Mouse (Mus musculus) liver, embryonic 14.5 days (tissue): Measurements from ENCODE around the gene Ifitm6. TPM values are rescaled to one million over a fixed set of nuclear protein-coding genes. Genes with fewer than 3 reads are reported as not detected.

Experiments
- ATAC-seq: fragments of 200-750 bp; cut with Nextera tagmentation; 2 replicates; pipeline ENCODE4 v1.8.0; 2017; ENCODE audit warnings: moderate number of reproducible peaks, mild to moderate bottlenecking, moderate library complexity; ENCODE audit not compliant: insufficient read depth
- DNase-seq, 3 experiments: peaks; one replicate each; pipeline ENCODE4 v3.0.0-alpha.2; 2012 to 2013; ENCODE audit warnings: low read depth in 3 of 3, low spot score in 3 of 3
- H3K27ac ChIP-seq: fragments of 300-500 bp; sonication (generic); 2 replicates; pipeline ENCODE4 v1.5.1; 2014; ENCODE audit warnings: moderate library complexity, mild to moderate bottlenecking, control low read depth, inconsistent platforms
- H3K27me3 ChIP-seq: fragments of 300-500 bp; sonication (generic); 2 replicates; pipeline ENCODE4 v1.6.1; 2014; ENCODE audit warnings: mild to moderate bottlenecking, low read length, moderate library complexity; ENCODE audit not compliant: control insufficient read depth, insufficient read depth
- H3K36me3 ChIP-seq: fragments of 300-500 bp; sonication (generic); replicated peaks from 2 replicates; pipeline ENCODE4 v1.6.1; 2014; ENCODE audit warnings: low read depth; ENCODE audit not compliant: control insufficient read depth, insufficient read depth
- H3K4me1 ChIP-seq, 2 experiments: fragments of 200-500 bp in 1 of 2; fragments of 300-500 bp in 1 of 2; sonication (generic) in 1 of 2; replicated peaks; 2 replicates each; pipeline ENCODE4 v1.6.1; 2012 to 2014; ENCODE audit warnings: antibody characterized with exemption in 1 of 2, inconsistent platforms in 1 of 2, low read length in 1 of 2; ENCODE audit not compliant: control insufficient read depth in 2 of 2, insufficient read depth in 2 of 2
- H3K4me2 ChIP-seq: fragments of 300-500 bp; sonication (generic); 2 replicates; pipeline ENCODE4 v1.6.1; 2014; ENCODE audit warnings: low read depth, mild to moderate bottlenecking, control low read depth, moderate library complexity
- H3K4me3 ChIP-seq, 2 experiments: fragments of 200-500 bp in 1 of 2; fragments of 300-500 bp in 1 of 2; sonication (generic) in 1 of 2; 2 replicates each; pipeline ENCODE4 v1.5.1; 2012 to 2014; ENCODE audit warnings: low read depth in 2 of 2, low read length in 2 of 2, mild to moderate bottlenecking in 2 of 2, control low read depth in 1 of 2, inconsistent platforms in 1 of 2, moderate library complexity in 1 of 2; ENCODE audit not compliant: insufficient read depth in 1 of 2
- H3K9ac ChIP-seq: fragments of 300-500 bp; sonication (generic); replicated peaks from 2 replicates; pipeline ENCODE4 v1.6.1; 2014; ENCODE audit warnings: mild to moderate bottlenecking, control low read depth, moderate library complexity
- H3K9me3 ChIP-seq: fragments of 300-500 bp; sonication (generic); 2 replicates; pipeline ENCODE4 v1.6.1; 2016; ENCODE audit warnings: low read length, mixed read lengths; ENCODE audit not compliant: control insufficient read depth
- CTCF ChIP-seq: IDR thresholded peaks from 2 replicates; pipeline ENCODE4 v1.5.1; 2016; ENCODE audit warnings: antibody characterized with exemption, low read depth, control low read depth
- EP300 ChIP-seq: IDR thresholded peaks from 2 replicates; pipeline ENCODE4 v1.6.1; 2016; ENCODE audit warnings: antibody characterized with exemption, low read depth
- WGBS: fragments of 180-500 bp; shearing (Covaris S2); extraction: QIAGEN DNeasy Blood & Tissue Kit; methylation state at CpG from one replicate; pipeline ENCODE4 v1.1.7; 2014; ENCODE audit not compliant: insufficient replicate concordance; 5-methylcytosine and 5-hydroxymethylcytosine counted together
- polyA plus RNA-seq, 2 experiments: library from polyadenylated mRNA; depleted of rRNA in 1 of 2; stranded (reverse) in 1 of 2; unstranded in 1 of 2; fragments of >200 nt; fragmentation: Nextera tagmentation in 1 of 2; extraction: Ambion mirVana in 1 of 2; gene quantifications; 2 replicates each; pipeline versions ENCODE4 v1.2.1 to v1.2.3; 2012 to 2014

Ifitm6 gene
- polyA plus RNA-seq, 2 experiments, result 9.2 to 9.6 TPM

DNA sequence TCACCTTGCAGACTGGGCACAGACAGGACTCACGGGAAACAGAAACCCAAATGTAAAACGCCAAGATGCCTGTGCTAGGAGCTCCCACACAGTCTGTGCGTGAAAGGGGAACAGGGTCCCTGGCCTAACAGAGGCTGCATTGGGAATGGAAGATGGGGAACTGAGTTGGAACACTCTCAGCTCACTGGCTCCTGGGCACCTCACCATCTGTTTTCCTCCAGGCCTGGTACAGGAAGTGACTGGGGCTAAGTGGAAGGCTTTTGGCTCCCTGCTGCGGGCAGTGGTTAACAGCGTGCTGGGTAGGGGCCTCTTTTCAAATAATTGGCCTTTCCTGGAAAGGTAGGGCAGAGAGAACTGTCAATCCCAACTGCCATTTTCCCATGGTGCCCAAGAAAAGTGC lies 27.1 kb downstream of the Ifitm6 start:
- DNase-seq, result no peak
- H3K36me3 ChIP-seq, result no peaks in the 10 kb centered on the region

DNA sequence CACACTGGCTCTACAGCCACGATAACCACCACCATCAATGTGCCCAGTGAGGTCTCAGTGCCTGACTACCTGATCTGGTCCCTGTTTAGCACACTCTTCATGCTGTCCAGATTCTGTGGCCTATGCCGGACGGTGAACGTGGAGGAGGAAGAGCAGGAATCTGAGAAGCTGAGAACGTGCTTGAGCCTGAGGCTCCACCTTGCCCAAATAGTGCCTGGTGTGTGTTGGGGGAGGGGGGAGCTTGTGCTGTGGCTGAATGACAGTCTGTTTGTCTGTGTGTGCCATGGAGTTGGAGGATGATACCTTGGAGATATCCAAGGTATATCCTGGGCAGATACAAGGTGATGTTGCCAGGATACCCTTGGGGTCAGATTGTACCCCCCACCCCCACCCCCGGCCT lies 27.5 kb downstream of the Ifitm6 start:
- no peak overlapping the region for H3K9ac ChIP-seq
- WGBS, result 20% methylated on average over 6 of the region's 6 CpGs
- no peak overlapping the region for H3K27ac ChIP-seq
- no peaks in the 10 kb centered on the region for H3K36me3 ChIP-seq
- ATAC-seq (no peak), DNase-seq (no peak)
- H3K27me3 ChIP-seq, result no peaks in the 10 kb centered on the region
- H3K4me2 ChIP-seq, result no peak overlapping the region
- H3K4me3 ChIP-seq, result no peak overlapping the region
- H3K9me3 ChIP-seq, result no peaks in the 10 kb centered on the region
- TF ChIP-seq EP300, result no peak
- no peak for TF ChIP-seq CTCF
- peaks cover 0 to 9% of the 10 kb centered on the region in 2 experiments; a peak in 2 of 4 replicates for H3K4me1 ChIP-seq

More for the DNA sequence above, 27.1 kb downstream of the Ifitm6 start:
- no peak overlapping the region for H3K4me2 ChIP-seq
- no peak overlapping the region for H3K4me3 ChIP-seq
- 21% methylated on average over 5 of the region's 5 CpGs for WGBS
- ATAC-seq, result peak; percentile 41; the same call in 1 of the 2 replicates
- H3K9me3 ChIP-seq, result no peaks in the 10 kb centered on the region
- H3K27ac ChIP-seq, result no peak overlapping the region
- H3K4me1 ChIP-seq, result peaks cover 0 to 9% of the 10 kb centered on the region in 2 experiments; a peak in 2 of 4 replicates
- TF ChIP-seq CTCF (no peak), EP300 (no peak)
- no peaks in the 10 kb centered on the region for H3K27me3 ChIP-seq
- no peak overlapping the region for H3K9ac ChIP-seq

DNA sequence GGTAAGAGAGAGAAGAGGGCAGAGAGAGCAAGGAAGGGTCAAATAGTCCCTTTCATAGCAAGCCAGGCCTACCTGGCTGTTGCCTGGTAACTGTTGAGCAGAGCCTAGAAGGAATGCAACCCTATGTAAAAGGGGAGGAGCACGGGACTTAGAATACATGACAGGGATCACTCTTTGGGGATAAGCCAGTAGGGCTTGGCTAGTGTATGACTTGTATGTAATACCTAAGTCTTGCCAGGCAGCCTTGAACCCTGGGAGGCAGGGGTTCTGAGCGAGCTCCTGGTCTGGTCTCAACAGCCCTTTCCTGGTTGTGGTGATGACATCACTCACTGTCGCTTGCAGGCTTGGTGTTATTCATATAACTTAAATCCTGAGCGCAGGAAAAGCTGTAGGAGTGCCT lies 28.7 kb downstream of the Ifitm6 start:
- whole genome bisulfite sequencing, result 49% methylated on average over 4 of the region's 4 CpGs
- DNase-seq (no peak), ATAC-seq (no peak)
- Histone ChIP-seq H3K9ac (no peak overlapping the region), H3K4me2 (no peak overlapping the region), H3K27ac (no peak overlapping the region), H3K9me3 (no peaks in the 10 kb centered on the region), H3K27me3 (no peaks in the 10 kb centered on the region), H3K36me3 (no peaks in the 10 kb centered on the region), H3K4me3 (no peak overlapping the region), H3K4me1 (peaks cover 0 to 9% of the 10 kb centered on the region in 2 experiments; a peak in 2 of 4 replicates)
- TF ChIP-seq EP300, result no peak
- TF ChIP-seq CTCF, result no peak

DNA sequence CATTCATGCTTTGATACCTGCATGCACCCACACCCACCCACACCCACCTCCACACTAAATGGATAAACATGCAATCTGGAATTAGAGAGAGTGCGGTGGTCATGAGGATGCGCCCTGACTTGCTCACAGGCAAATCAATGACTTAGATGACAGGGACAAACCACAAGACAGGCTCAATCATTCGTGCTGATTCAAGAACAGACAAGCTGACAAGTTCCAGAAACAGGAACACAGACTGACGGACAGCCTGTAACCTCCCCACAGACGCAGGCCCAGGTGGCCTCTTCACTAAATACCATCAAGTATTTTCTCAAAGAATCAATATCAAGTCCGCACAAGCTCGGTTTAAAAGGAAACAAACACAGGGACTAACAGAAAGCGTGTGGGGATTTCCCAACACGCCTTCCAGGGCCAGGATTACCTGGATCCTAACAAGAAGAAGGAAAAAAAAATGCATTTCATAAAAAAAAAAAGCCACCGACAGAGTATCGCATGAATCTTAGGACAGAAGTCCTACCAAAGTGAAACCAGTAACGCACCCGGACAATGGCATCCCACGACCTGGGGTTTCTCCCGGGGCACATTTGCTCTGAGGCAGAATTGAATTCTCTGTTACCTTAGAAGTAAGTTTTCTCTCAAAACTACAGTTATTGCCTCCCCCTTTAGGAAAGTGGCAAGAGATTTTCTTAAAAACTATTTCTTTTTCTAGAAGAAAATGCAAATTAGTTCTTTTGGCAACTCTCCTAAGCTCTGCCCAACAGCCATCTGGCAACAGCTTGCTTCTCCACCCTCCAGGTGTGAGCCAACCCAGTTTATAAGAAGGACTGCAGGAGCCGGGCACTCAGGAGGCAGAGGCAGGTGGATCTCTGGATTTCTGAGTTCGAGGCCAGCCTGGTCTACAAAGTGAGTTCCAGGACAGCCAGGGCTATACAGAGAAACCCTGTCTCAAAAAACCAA lies 30.3 kb downstream of the Ifitm6 start:
- 51% methylated on average over 17 of the region's 17 CpGs for WGBS
- H3K4me3 ChIP-seq, result no peak overlapping the region
- H3K27ac ChIP-seq, result no peak overlapping the region
- H3K27me3 ChIP-seq, result no peaks in the 10 kb centered on the region
- H3K4me2 ChIP-seq, result no peak overlapping the region
- no peak overlapping the region for H3K9ac ChIP-seq
- no peaks in the 10 kb centered on the region for H3K36me3 ChIP-seq
- peaks cover 0 to 9% of the 10 kb centered on the region in 2 experiments; a peak in 2 of 4 replicates for H3K4me1 ChIP-seq
- H3K9me3 ChIP-seq, result no peaks in the 10 kb centered on the region
- DNase-seq (no peak), ATAC-seq (no peak)
- TF ChIP-seq CTCF (no peak), EP300 (no peak)

DNA sequence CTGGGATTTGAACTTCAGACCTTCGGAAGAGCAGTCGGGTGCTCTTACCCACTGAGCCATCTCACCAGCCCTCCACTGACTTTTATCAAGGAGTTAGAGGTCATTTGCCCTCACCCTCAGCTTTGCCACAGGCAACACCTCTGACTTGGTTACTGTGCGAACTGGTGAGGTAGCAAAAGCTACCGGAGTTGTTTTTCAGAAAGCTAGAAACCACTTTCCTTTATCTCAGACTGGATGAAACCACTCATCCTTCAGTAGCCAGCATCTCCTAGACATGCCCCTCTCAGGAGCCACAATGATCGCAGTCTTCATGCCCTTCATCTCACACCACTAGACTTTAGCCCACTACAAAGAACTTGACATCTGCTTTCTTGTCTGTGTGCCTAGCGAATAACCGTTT lies 34.8 kb downstream of the Ifitm6 start:
- no peaks in the 10 kb centered on the region for H3K9me3 ChIP-seq
- no peak for TF ChIP-seq CTCF
- no peak for TF ChIP-seq EP300
- no peaks in the 10 kb centered on the region for H3K27me3 ChIP-seq
- ATAC-seq, result no peak
- H3K4me2 ChIP-seq, result no peak overlapping the region
- 48% methylated on average over 7 of the region's 7 CpGs for WGBS
- DNase-seq, result no peak
- peaks cover 0 to 7% of the 10 kb centered on the region in 2 experiments; a peak in 2 of 4 replicates for H3K4me1 ChIP-seq
- H3K27ac ChIP-seq, result no peak overlapping the region
- no peak overlapping the region for H3K4me3 ChIP-seq
- no peaks in the 10 kb centered on the region for H3K36me3 ChIP-seq
- no peak overlapping the region for H3K9ac ChIP-seq
